Comparison of ENCODE assay signal across 8 mouse cellular contexts in genomic region chr14:118506591-118507146, GRCm38 (mm10).
DNase-seq lines count a peak whose midpoint lies in the region; ATAC-seq lines count a peak whose summit lies in the region.

No protein-coding gene starts in this region.

- peak; percentile 48 for DNase-seq in embryo, embryonic 10 days (ENCODE audit: low spot score)
- no peak for DNase-seq in forebrain, embryonic 11.5 days (ENCODE audit: low spot score)
- peak; percentile 28 for DNase-seq in midbrain, embryonic 11.5 days (ENCODE audit: low spot score, missing footprints)
- DNase-seq in spleen, adult 18-20 months, result no peak
- no peak for DNase-seq in frontal cortex, postnatal 25 days (ENCODE audit: low spot score in 2 of 2)
- DNase-seq in frontal cortex, postnatal 14 days (ENCODE audit: low spot score in 2 of 2), result no peak
- DNase-seq in thymus, postnatal 36 days, result no peak

- no peaks in the 10 kb centered on the region for H3K27me3 ChIP-seq in forebrain, embryonic 11.5 days (ENCODE audit: control insufficient read depth, insufficient read depth, low read length)
- no peaks in the 10 kb centered on the region for H3K27me3 ChIP-seq in hindbrain, embryonic 16.5 days (replicated peaks; ENCODE audit: control insufficient read depth, insufficient read depth, low read length)
- no peaks in the 10 kb centered on the region for H3K27me3 ChIP-seq in midbrain, embryonic 11.5 days (ENCODE audit: control insufficient read depth, insufficient read depth, low read length)

- peaks cover 11% of the 10 kb centered on the region for H3K4me1 ChIP-seq in forebrain, embryonic 11.5 days (replicated peaks; ENCODE audit: control insufficient read depth, insufficient read depth, low read length)
- peaks cover 4% of the 10 kb centered on the region for H3K4me1 ChIP-seq in hindbrain, embryonic 16.5 days (ENCODE audit: control insufficient read depth, insufficient read depth, low read depth, low read length)
- H3K4me1 ChIP-seq in midbrain, embryonic 11.5 days (ENCODE audit: control insufficient read depth, insufficient read depth, low read length), result peaks cover 9% of the 10 kb centered on the region

- no peak overlapping the region for H3K27ac ChIP-seq in forebrain, embryonic 11.5 days (ENCODE audit: low read depth, low read length)
- no peak overlapping the region for H3K27ac ChIP-seq in hindbrain, embryonic 16.5 days (ENCODE audit: low read depth, low read length)
- H3K27ac ChIP-seq in midbrain, embryonic 11.5 days (ENCODE audit: low read depth, low read length), result no peak overlapping the region; the same call in 1 of the 2 replicates

- H3K36me3 ChIP-seq in forebrain, embryonic 11.5 days (ENCODE audit: control insufficient read depth, insufficient read depth, low read length), result no peaks in the 10 kb centered on the region
- no peaks in the 10 kb centered on the region for H3K36me3 ChIP-seq in hindbrain, embryonic 16.5 days (ENCODE audit: control insufficient read depth, insufficient read depth, low read length)
- no peaks in the 10 kb centered on the region for H3K36me3 ChIP-seq in midbrain, embryonic 11.5 days (ENCODE audit: control insufficient read depth, insufficient read depth, low read length)

- H3K4me3 ChIP-seq in forebrain, embryonic 11.5 days (ENCODE audit: low read depth, low read length), result no peak overlapping the region
- no peak overlapping the region for H3K4me3 ChIP-seq in hindbrain, embryonic 16.5 days (ENCODE audit: low read length)
- H3K4me3 ChIP-seq in midbrain, embryonic 11.5 days (ENCODE audit: low read depth, low read length), result no peak overlapping the region

- no peaks in the 10 kb centered on the region for H3K9me3 ChIP-seq in forebrain, embryonic 11.5 days (ENCODE audit: control insufficient read depth, low read length)
- H3K9me3 ChIP-seq in hindbrain, embryonic 16.5 days (ENCODE audit: control insufficient read depth, low read length), result no peaks in the 10 kb centered on the region
- no peaks in the 10 kb centered on the region for H3K9me3 ChIP-seq in midbrain, embryonic 11.5 days (ENCODE audit: control insufficient read depth, low read length)

- H3K9ac ChIP-seq in forebrain, embryonic 11.5 days (ENCODE audit: low read length), result no peak overlapping the region
- H3K9ac ChIP-seq in hindbrain, embryonic 16.5 days (ENCODE audit: low read depth, low read length), result no peak overlapping the region
- no peak overlapping the region for H3K9ac ChIP-seq in midbrain, embryonic 11.5 days (ENCODE audit: low read length)

- WGBS in forebrain, embryonic 11.5 days, result 47% methylated on average over 14 of the region's 14 CpGs
- 44% methylated on average over 14 of the region's 14 CpGs for WGBS in hindbrain, embryonic 16.5 days
- WGBS in midbrain, embryonic 11.5 days, result 65% methylated on average over 14 of the region's 14 CpGs

- ATAC-seq in forebrain, embryonic 11.5 days (replicated peaks; ENCODE audit: low FRiP score), result peak; percentile 71
- ATAC-seq in hindbrain, embryonic 16.5 days, result peak; percentile 48; the same call in 1 of the 2 replicates
- ATAC-seq in midbrain, embryonic 11.5 days (ENCODE audit: low FRiP score), result peak; percentile 72

- 0 out of 2 replicates have a peak overlapping the region, but pooled peaks have one; percentile 15 for H3K4me2 ChIP-seq in forebrain, embryonic 11.5 days (ENCODE audit: low read depth, low read length, severe bottlenecking)
- peak overlapping the region; percentile 18; the same call in 1 of the 2 replicates for H3K4me2 ChIP-seq in hindbrain, embryonic 16.5 days (ENCODE audit: low read length)
- no peak overlapping the region for H3K4me2 ChIP-seq in midbrain, embryonic 11.5 days

Comparison
In these comparisons a context has a peak if more than half of its experiments do, and no peak if none do; other contexts are left out.
1. DNase-seq: peak in embryo, embryonic 10 days (single experiment) and midbrain, embryonic 11.5 days (single experiment); none in forebrain, embryonic 11.5 days (single experiment), spleen, adult 18-20 months (0 of 2), frontal cortex, postnatal 25 days (0 of 2), frontal cortex, postnatal 14 days (0 of 2) and thymus, postnatal 36 days (0 of 2).
2. Peak in every context shown above with its lines, with median percentiles within 50 percentile points of each other: ATAC-seq.